ENCODE assay signal across 46 mouse cellular contexts in genomic region chr7:133591750-133592149, GRCm38 (mm10). TPM values are rescaled to one million over a fixed set of nuclear protein-coding genes. Genes with fewer than 3 reads are reported as not detected.
"Had no signal": no experiment of that assay in that cellular context is flagged by ENCODE, and none has a peak within 500 bp of the region (broad histone marks: within the 10 kb centered on the region; RNA-seq: fewer than 3 reads in every experiment).

No protein-coding gene starts in this region.

- H3K4me1 ChIP-seq: liver, embryonic 12.5 days; liver, embryonic 13.5 days; liver, embryonic 15.5 days; lung, embryonic 15.5 days; midbrain, embryonic 10.5 days; midbrain, embryonic 12.5 days; midbrain, embryonic 13.5 days; midbrain, embryonic 15.5 days; neural tube, embryonic 12.5 days had no signal

- H3K9me3 ChIP-seq: limb, embryonic 10.5 days; limb, embryonic 13.5 days; limb, embryonic 15.5 days; liver, embryonic 12.5 days; liver, embryonic 13.5 days; liver, embryonic 15.5 days; lung, embryonic 15.5 days; megakaryocyte, embryonic 14.5 days; midbrain, embryonic 10.5 days; midbrain, embryonic 12.5 days; midbrain, embryonic 15.5 days; neural tube, embryonic 12.5 days had no signal

- ATAC-seq: liver, embryonic 12.5 days; liver, postnatal 0 days; lung, postnatal 0 days; midbrain, embryonic 13.5 days; midbrain, embryonic 15.5 days; midbrain, embryonic 16.5 days had no signal

- H3K9ac ChIP-seq: limb, embryonic 12.5 days; limb, embryonic 13.5 days; limb, embryonic 15.5 days; liver, embryonic 12.5 days; liver, embryonic 13.5 days; liver, embryonic 14.5 days; liver, embryonic 15.5 days; liver, postnatal 0 days; lung, embryonic 14.5 days; lung, embryonic 15.5 days; midbrain, embryonic 12.5 days; midbrain, embryonic 13.5 days; midbrain, embryonic 15.5 days; neural tube, embryonic 12.5 days had no signal

- DNase-seq: left cerebral cortex, postnatal 4 days; liver; liver, embryonic 13.5 days; liver, postnatal 0 days; lung, adult 18-20 months; lung, adult 2 months; lung, embryonic 14.5 days; lung, postnatal 10 days; lung, postnatal 14 days; lung, postnatal 36 days; lung, postnatal 4 days had no signal

- H3K4me3 ChIP-seq: left cerebral cortex, adult 2 months; limb, embryonic 10.5 days; limb, embryonic 12.5 days; limb, embryonic 13.5 days; limb, embryonic 15.5 days; liver, embryonic 12.5 days; liver, embryonic 13.5 days; liver, embryonic 15.5 days; lung, embryonic 15.5 days; megakaryocyte, embryonic 14.5 days; midbrain, embryonic 10.5 days; midbrain, embryonic 12.5 days; midbrain, embryonic 13.5 days; midbrain, embryonic 15.5 days; myocyte; neural tube, embryonic 12.5 days had no signal

- H3K36me3 ChIP-seq: limb, embryonic 10.5 days; limb, embryonic 12.5 days; limb, embryonic 13.5 days; limb, embryonic 15.5 days; liver, embryonic 12.5 days; liver, embryonic 13.5 days; liver, embryonic 15.5 days; lung, embryonic 15.5 days; midbrain, embryonic 10.5 days; midbrain, embryonic 12.5 days; midbrain, embryonic 13.5 days; midbrain, embryonic 15.5 days; neural tube, embryonic 12.5 days had no signal

- H3K27me3 ChIP-seq: limb, embryonic 13.5 days; limb, embryonic 15.5 days; liver, embryonic 13.5 days; liver, embryonic 15.5 days; lung, embryonic 15.5 days; midbrain, embryonic 12.5 days; midbrain, embryonic 13.5 days; midbrain, embryonic 15.5 days; neural tube, embryonic 12.5 days had no signal

- H3K27ac ChIP-seq: left cerebral cortex, adult 2 months; limb, embryonic 10.5 days; limb, embryonic 12.5 days; limb, embryonic 13.5 days; limb, embryonic 15.5 days; liver, embryonic 12.5 days; liver, embryonic 13.5 days; liver, embryonic 14.5 days; liver, embryonic 15.5 days; lung, embryonic 15.5 days; macrophage; midbrain, embryonic 10.5 days; midbrain, embryonic 12.5 days; midbrain, embryonic 13.5 days; midbrain, embryonic 15.5 days; neural tube, embryonic 12.5 days had no signal

- H3K4me2 ChIP-seq: limb, embryonic 12.5 days; limb, embryonic 13.5 days; limb, embryonic 15.5 days; liver, embryonic 11.5 days; liver, embryonic 12.5 days; liver, embryonic 13.5 days; liver, embryonic 15.5 days; lung, embryonic 14.5 days; lung, embryonic 15.5 days; midbrain, embryonic 12.5 days; midbrain, embryonic 13.5 days; midbrain, embryonic 15.5 days; neural tube, embryonic 12.5 days had no signal

RNA-seq across cellular contexts. Expression of gene Tex36, which starts 10.2 kb away (rescaled TPM):
- total RNA-seq: left cerebral cortex, adult 2 months; left cerebral cortex, adult 8-10 months; left cerebral cortex, postnatal 10 days; left cerebral cortex, postnatal 14 days; left cerebral cortex, postnatal 25 days; left cerebral cortex, postnatal 36 days; left cerebral cortex, postnatal 4 days; liver, adult 2 months; megakaryocyte progenitor cell, adult 5-6 weeks; megakaryocyte, adult 5-6 weeks; megakaryocyte-erythroid progenitor cell, adult 5-6 weeks; midbrain, postnatal 0 days; monocyte, adult 5-6 weeks had no signal
- polyA plus RNA-seq: limb, embryonic 10.5 days; limb, embryonic 12.5 days; limb, embryonic 13.5 days; limb, embryonic 14.5 days; limb, embryonic 15.5 days; liver, adult 2 months; liver, embryonic 11.5 days; liver, embryonic 12.5 days; liver, embryonic 13.5 days; liver, embryonic 14.5 days; liver, embryonic 15.5 days; liver, embryonic 16.5 days; liver, postnatal 0 days; lung, adult 2 months; lung, embryonic 15.5 days; lung, embryonic 16.5 days; lung, postnatal 0 days; macrophage; midbrain, embryonic 10.5 days; midbrain, embryonic 12.5 days; midbrain, embryonic 15.5 days; midbrain, embryonic 16.5 days; myocyte; neural tube, embryonic 11.5 days; neural tube, embryonic 12.5 days had no signal
